Mouse (Mus musculus): Measurements from ENCODE around the gene Exoc3. TPM values are rescaled to one million over a fixed set of nuclear protein-coding genes. Genes with fewer than 3 reads are reported as not detected.

Exoc3 gene
- polyA plus RNA-seq, 1 experiment from 2014 or later = 87.2 TPM

GRCm38 (mm10) chr13:74167492-74167891, 41.0 kb downstream of the Exoc3 start:
- Histone ChIP-seq H3K36me3 (peaks cover 31% of the 10 kb centered on the region), H3K4me1 (peaks cover 11% of the 10 kb centered on the region), H3K9me3 (replicated peaks) (no peaks in the 10 kb centered on the region), H3K27me3 (ENCODE audit: low read depth, poor library complexity, severe bottlenecking) (no peaks in the 10 kb centered on the region), H3K27ac (no peak overlapping the region), H3K4me3 (no peak overlapping the region)
- 80% methylated on average over 2 of the region's 2 CpGs for WGBS
- DNase-seq (ENCODE audit: low spot score) = no peak

- H3K4me3 ChIP-seq = peak overlapping the region; percentile 57
- H3K4me1 ChIP-seq = peaks cover 11% of the 10 kb centered on the region
- H3K27ac ChIP-seq = peak overlapping the region; percentile 68; the same call in 1 of the 2 replicates
- H3K27me3 ChIP-seq (ENCODE audit: low read depth, poor library complexity, severe bottlenecking) = no peaks in the 10 kb centered on the region
- WGBS = 9% methylated on average over 9 of the region's 9 CpGs
- no peaks in the 10 kb centered on the region for H3K9me3 ChIP-seq (replicated peaks)
- peaks cover 27% of the 10 kb centered on the region for H3K36me3 ChIP-seq
- no peak for DNase-seq (ENCODE audit: low spot score)
These were observed 41.5 kb downstream of the Exoc3 start for GRCm38 (mm10) chr13:74167057-74167413.

DNA sequence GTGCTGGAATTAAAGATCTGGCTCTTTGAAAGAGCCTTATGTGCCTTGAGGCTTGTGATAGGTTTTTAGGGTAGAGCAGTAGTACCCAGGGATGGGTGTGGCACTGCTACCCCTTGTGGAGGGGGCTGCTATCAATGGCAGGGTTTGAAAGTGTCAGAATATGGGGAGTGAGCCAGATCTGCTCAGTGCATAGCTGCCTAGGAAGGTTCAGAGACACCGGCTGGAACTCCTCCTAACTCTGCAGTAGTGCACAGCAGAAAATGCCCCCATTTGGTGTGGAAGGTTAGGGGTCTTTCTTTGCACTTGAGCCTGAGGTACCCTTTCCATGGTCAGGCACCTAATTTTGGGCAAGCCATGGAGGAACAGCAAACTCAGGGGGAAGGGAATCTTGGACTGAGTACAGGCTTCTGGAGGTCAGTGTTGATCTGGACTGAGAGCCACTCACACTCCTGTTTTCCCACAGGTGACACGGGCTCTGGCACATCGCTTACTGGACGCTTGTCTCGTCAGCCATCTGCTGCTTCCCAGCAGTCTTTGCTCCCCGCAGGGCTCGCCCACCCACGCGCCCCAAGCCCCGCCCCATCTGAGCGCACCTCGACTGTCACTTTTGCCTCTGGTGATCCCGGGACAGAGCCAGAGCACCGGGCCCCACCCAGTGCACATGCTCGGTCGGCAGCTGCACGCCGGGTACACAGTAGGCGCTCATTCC, 42.0 kb downstream of the Exoc3 start:
- Histone ChIP-seq H3K4me1 (peaks cover 11% of the 10 kb centered on the region), H3K36me3 (peaks cover 22% of the 10 kb centered on the region), H3K27me3 (ENCODE audit: low read depth, poor library complexity, severe bottlenecking) (no peaks in the 10 kb centered on the region), H3K4me3 (peak overlapping the region; percentile 57), H3K27ac (peak overlapping the region; percentile 68; the same call in 1 of the 2 replicates), H3K9me3 (replicated peaks) (no peaks in the 10 kb centered on the region)
- 9% methylated on average over 19 of the region's 19 CpGs for WGBS
- peak; percentile 47 for DNase-seq (ENCODE audit: low spot score)

GRCm38 (mm10) chr13:74147327-74147726, 61.2 kb downstream of the Exoc3 start:
- no peaks in the 10 kb centered on the region for H3K9me3 ChIP-seq (replicated peaks)
- no peak overlapping the region for H3K4me3 ChIP-seq
- H3K36me3 ChIP-seq = no peaks in the 10 kb centered on the region
- H3K4me1 ChIP-seq = no peaks in the 10 kb centered on the region; the same call in 1 of the 2 replicates
- WGBS = 84% methylated on average over 2 of the region's 2 CpGs
- no peak overlapping the region for H3K27ac ChIP-seq
- DNase-seq (ENCODE audit: low spot score) = no peak
- H3K27me3 ChIP-seq (ENCODE audit: low read depth, poor library complexity, severe bottlenecking) = no peaks in the 10 kb centered on the region

DNA sequence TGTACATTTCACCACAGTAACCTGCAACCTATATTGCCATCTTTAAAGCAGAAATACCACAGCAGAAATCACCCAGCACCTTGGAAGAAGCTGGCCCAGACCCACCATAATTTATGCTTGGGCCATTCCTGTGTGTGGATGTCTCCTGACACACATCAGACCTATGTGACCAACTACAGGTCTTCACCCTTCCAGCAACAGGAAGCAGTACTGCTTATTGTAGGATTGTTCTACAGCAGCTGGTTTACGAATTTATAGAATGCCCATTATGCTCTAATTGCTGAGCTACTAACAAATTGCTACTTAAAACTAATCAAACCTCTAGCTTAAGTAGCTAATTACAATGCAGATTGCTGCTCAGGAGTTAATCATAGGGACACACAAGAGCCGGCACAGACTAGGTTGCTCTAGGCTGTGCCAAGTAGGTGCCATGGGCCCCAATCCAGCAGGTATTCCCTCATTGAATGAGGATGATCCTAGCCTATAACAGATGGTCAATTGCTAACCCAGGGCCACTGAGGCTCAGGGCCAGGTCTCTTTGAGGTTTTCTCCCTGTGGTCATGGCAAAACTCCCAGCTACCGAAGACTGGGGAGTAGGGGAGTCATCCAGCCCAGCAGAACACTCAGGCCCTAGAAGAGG, 62.4 kb downstream of the Exoc3 start:
- H3K9me3 ChIP-seq (replicated peaks) = no peaks in the 10 kb centered on the region
- WGBS = 73% methylated on average over 3 of the region's 3 CpGs
- no peak overlapping the region for H3K4me3 ChIP-seq
- H3K4me1 ChIP-seq = no peaks in the 10 kb centered on the region; the same call in 1 of the 2 replicates
- no peak overlapping the region for H3K27ac ChIP-seq
- no peaks in the 10 kb centered on the region for H3K27me3 ChIP-seq (ENCODE audit: low read depth, poor library complexity, severe bottlenecking)
- H3K36me3 ChIP-seq = no peaks in the 10 kb centered on the region
- no peak for DNase-seq (ENCODE audit: low spot score)

- Histone ChIP-seq H3K9me3 (replicated peaks) (no peaks in the 10 kb centered on the region), H3K4me3 (no peak overlapping the region), H3K27me3 (ENCODE audit: low read depth, poor library complexity, severe bottlenecking) (no peaks in the 10 kb centered on the region), H3K27ac (no peak overlapping the region), H3K4me1 (no peaks in the 10 kb centered on the region; the same call in 1 of the 2 replicates), H3K36me3 (no peaks in the 10 kb centered on the region)
- no peak for DNase-seq (ENCODE audit: low spot score)
- WGBS = 79% methylated on average over 7 of the region's 7 CpGs
These were observed 64.2 kb downstream of the Exoc3 start for GRCm38 (mm10) chr13:74144120-74144884.

GRCm38 (mm10) chr13:74143282-74143681, 65.2 kb downstream of the Exoc3 start:
- no peak for DNase-seq (ENCODE audit: low spot score)
- no peaks in the 10 kb centered on the region for H3K36me3 ChIP-seq
- no peak overlapping the region for H3K27ac ChIP-seq
- H3K4me3 ChIP-seq = no peak overlapping the region
- WGBS = 75% methylated on average over 3 of the region's 3 CpGs
- no peaks in the 10 kb centered on the region for H3K27me3 ChIP-seq (ENCODE audit: low read depth, poor library complexity, severe bottlenecking)
- H3K4me1 ChIP-seq = no peaks in the 10 kb centered on the region; the same call in 1 of the 2 replicates
- H3K9me3 ChIP-seq (replicated peaks) = no peaks in the 10 kb centered on the region

DNA sequence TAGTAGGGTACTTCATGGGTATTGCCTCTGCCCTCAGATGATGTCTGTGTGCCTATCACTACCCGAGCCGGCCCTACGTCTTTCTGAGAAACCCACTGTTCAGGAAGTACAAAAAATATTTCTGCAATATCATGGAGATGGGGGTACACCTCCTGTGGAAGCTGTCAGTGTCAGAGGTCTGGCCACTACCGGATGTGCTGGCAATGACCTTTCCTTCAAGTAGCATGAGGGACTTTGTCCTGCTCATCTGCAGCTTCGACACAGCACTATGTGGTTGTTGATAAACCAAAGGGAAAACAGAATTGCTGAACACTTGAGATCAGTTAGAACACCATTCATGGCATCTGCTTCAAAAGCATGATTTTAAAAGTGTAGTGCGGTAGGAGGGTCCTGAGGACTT, 67.7 kb downstream of the Exoc3 start:
- DNase-seq (ENCODE audit: low spot score) = no peak
- Histone ChIP-seq H3K4me3 (no peak overlapping the region), H3K36me3 (no peaks in the 10 kb centered on the region), H3K27ac (no peak overlapping the region), H3K27me3 (ENCODE audit: low read depth, poor library complexity, severe bottlenecking) (no peaks in the 10 kb centered on the region), H3K9me3 (replicated peaks) (no peaks in the 10 kb centered on the region), H3K4me1 (no peaks in the 10 kb centered on the region; the same call in 1 of the 2 replicates)
- 92% methylated on average over 6 of the region's 6 CpGs for WGBS

- no peak for DNase-seq (ENCODE audit: low spot score)
- Histone ChIP-seq H3K27me3 (ENCODE audit: low read depth, poor library complexity, severe bottlenecking) (no peaks in the 10 kb centered on the region), H3K4me3 (no peak overlapping the region), H3K36me3 (no peaks in the 10 kb centered on the region), H3K4me1 (no peaks in the 10 kb centered on the region; the same call in 1 of the 2 replicates), H3K9me3 (replicated peaks) (no peaks in the 10 kb centered on the region), H3K27ac (no peak overlapping the region)
- WGBS = 87% methylated on average over 7 of the region's 7 CpGs
These were observed 69.5 kb downstream of the Exoc3 start for GRCm38 (mm10) chr13:74138906-74139647.

DNA sequence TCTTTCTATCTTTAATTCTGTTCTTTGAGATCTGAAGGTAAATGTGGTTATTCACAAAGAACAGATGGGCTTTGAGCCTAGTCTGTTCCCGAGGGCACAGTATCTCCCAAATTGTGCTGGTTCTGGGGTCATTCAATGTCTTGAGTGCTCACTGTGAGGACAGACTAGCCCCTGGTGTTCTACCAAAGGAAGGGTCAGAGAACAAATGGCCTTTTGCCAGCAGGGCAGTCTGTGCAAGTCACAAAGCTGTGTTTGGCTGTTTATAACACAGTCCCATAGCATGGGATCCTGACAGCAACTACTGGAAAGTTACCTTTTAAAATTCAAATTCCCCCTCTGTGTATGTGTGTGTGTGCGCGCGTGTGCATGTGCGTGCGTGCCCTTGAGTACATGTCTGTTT, 78.6 kb downstream of the Exoc3 start:
- Histone ChIP-seq H3K9me3 (replicated peaks) (no peaks in the 10 kb centered on the region), H3K4me3 (no peak overlapping the region), H3K27ac (no peak overlapping the region), H3K4me1 (no peaks in the 10 kb centered on the region), H3K27me3 (ENCODE audit: low read depth, poor library complexity, severe bottlenecking) (peaks cover 14% of the 10 kb centered on the region), H3K36me3 (no peaks in the 10 kb centered on the region)
- 90% methylated on average over 6 of the region's 6 CpGs for WGBS
- DNase-seq (ENCODE audit: low spot score) = no peak

- Histone ChIP-seq H3K36me3 (no peaks in the 10 kb centered on the region), H3K4me3 (no peak overlapping the region), H3K9me3 (replicated peaks) (no peaks in the 10 kb centered on the region), H3K27me3 (ENCODE audit: low read depth, poor library complexity, severe bottlenecking) (peaks cover 38% of the 10 kb centered on the region), H3K4me1 (no peaks in the 10 kb centered on the region), H3K27ac (no peak overlapping the region)
- no peak for DNase-seq (ENCODE audit: low spot score)
- 83% methylated on average over 7 of the region's 7 CpGs for WGBS
These were observed 81.0 kb downstream of the Exoc3 start for GRCm38 (mm10) chr13:74127571-74127970.

- peaks cover 86% of the 10 kb centered on the region for H3K27me3 ChIP-seq (ENCODE audit: low read depth, poor library complexity, severe bottlenecking)
- H3K9me3 ChIP-seq (replicated peaks) = no peaks in the 10 kb centered on the region
- no peak overlapping the region for H3K27ac ChIP-seq
- no peak overlapping the region for H3K4me3 ChIP-seq
- no peaks in the 10 kb centered on the region for H3K36me3 ChIP-seq
- 76% methylated on average over 3 of the region's 3 CpGs for WGBS
- peaks cover 7% of the 10 kb centered on the region for H3K4me1 ChIP-seq
- DNase-seq (ENCODE audit: low spot score) = no peak
These were observed 85.9 kb downstream of the Exoc3 start for GRCm38 (mm10) chr13:74122632-74123031.
